Mouse (Mus musculus): Measurements from ENCODE around the gene Pdcd2.

- TF ChIP-seq CTCF (IDR thresholded peaks at IDR 0.05; ENCODE audit: extremely low read depth, insufficient read length, insufficient replicate concordance, low read depth, low read length) (no peak), POLR2A (IDR thresholded peaks at IDR 0.05; ENCODE audit: low read depth, low read length) (peak; percentile 63)
Observed at GRCm38 (mm10) chr17:15499656-15500394, 27.3 kb downstream of the Pdcd2 start, which contains the start of the genes Psmb1 and Tbp.

Measured in small intestine, adult 2 months (tissue).